Mouse (Mus musculus) MEL-GATA-1-ER (cell line): ENCODE data around the gene Proser3.

Experiments used
- DNase-seq: peaks from one replicate; pipeline ENCODE4 v3.0.0-alpha.2; 2012; ENCODE audit warnings: low read depth; ENCODE audit errors: extremely low read depth

The Proser3 gene

DNA sequence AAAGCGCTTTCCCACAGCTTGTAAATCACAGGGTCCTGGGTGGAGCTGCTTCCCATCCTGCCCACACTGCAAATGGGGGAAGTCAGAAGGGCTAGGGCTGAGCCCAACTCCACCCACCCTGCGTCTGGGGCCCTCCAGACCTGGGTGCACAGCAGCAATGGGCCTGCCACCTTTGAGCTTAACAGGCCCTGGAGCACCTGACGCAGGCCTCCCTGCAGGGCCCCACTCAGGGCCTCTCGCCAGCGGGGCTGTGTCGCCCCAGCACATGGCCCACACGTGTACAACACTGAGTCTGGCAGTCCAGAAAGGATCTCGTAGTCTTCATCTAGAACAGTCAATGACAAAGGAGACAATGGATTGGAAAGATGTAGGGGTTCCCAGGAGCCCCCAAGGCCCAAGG is 27.9 kb upstream of the Proser3 start:
- no peak for DNase-seq

DNA sequence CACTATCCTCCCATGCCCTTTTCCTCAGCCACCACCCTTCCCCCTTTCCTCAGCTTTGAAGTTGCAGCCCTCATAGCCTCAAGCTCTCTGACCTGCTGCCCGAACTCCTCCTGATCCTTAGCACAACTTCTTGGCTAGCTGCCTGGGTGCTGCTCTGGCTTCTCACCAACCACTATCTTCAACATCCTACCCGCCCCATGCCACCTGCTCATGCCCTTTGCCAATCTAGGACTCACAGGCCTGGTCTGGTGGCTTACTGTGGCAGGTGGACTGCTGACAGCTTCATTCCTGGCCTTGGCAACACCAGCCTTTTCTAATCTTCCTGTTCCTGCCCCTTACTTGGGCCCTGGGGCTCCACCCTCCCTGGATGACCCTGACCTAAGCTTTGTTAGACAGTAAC is 20.9 kb upstream of the Proser3 start:
- no peak for DNase-seq

DNA sequence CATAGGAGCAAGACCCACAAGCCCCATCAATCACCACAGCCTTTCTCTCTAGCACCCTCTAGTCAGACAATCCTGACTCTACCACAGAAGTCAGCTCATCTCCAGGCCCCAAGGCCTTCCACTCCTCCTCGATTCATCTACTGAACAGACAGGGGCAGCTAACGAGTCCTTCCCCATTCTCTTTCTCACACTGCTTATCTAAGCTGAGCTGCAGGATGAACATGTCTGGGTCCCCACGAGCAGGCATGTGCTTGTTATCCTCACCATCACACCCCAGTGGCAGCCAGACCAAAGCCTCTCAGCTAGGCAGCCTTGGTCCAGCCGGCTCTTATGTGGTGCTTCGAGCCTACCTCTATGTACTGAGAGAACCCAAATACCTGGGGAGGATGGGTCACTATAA is 20.3 kb upstream of the Proser3 start:
- no peak for DNase-seq

DNA sequence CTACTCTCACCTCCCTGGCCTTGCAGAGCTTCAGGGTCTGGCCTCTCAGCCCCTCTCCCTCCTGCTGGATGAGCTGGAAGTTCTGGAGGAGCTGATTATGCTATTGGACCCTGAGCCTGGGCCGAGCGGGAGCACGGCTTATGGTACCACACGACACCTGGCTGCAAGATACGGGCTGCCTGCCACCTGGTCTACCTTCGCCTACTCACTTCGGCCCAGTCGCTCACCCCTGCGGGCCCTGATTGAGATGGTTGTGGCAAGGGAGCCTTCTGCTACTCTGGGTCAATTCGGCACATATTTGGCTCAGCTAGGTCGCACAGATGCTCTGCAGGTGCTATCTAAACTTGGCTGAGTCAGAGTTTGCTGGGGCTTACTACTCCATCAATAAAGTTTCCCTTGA is 15.5 kb upstream of the Proser3 start:
- no peak for DNase-seq

DNA sequence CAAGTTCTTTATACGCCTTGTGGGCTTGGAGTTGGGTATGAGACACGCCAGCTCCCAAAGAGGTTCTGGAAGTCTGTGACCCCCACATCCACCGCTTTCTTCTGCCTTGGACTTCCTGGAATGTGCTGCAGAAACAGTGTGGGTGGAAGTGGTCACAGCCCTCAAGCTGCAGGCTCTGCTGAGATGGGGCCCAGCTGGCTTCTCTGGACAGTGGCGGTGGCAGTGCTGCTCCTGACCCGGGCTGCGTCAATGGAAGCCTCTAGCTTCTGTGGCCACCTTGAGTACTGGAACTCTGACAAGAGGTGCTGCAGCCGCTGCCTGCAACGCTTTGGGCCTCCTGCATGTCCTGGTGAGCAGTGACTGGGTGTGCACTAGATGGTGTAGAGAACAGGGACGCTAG is 13.9 kb upstream of the Proser3 start:
- no peak for DNase-seq

DNA sequence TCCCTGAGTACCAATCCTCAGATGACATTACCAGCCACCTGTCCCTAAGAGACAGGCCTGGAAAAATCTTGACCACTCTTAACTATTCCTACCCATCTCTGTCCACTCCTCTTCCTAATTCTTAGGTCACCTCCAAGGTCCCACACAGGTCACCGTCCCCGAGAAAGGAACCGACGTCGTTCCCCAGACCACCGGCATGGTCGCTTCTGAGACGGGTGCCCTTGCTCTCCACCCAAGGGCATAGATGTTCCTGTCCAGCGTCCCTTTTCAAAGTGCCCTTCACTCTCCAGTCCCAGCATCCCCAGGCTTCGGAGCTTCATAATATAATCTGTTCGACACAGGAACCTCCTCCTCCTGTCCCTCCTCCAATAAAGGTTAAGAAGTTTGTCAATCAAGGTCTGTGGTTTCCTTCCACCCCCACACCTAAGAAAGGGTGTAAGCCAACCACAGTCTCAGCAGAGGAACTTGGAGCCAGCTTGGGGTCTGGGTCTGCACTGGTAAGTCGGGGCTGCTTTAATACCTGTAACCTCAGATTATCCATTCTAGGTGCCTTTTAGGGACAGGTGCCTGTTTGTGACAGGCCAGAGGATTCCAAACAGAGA is 13.0 kb upstream of the Proser3 start, which contains the start of gene Igflr1:
Igflr1 (plus strand) TSS at position 458 of the 602 bp plus-strand sequence.
- DNase-seq = no peak

DNA sequence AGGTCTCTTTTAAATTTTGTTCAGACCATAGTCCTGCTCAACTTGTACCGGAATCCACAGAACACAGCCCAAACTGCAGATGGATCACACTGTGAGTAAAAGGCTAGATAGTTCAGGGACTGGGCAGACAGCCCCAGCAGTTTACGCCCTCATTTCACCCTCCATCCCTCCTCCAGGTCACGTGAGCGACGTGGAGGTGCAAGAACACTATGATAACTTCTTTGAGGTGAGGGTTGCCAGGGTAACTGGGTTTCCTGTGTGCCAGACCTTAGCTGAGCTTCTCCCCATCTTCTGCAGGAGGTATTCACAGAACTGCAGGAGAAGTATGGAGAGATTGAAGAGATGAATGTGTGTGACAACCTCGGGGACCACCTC is 11.8 kb upstream of the Proser3 start:
- no peak for DNase-seq

DNA sequence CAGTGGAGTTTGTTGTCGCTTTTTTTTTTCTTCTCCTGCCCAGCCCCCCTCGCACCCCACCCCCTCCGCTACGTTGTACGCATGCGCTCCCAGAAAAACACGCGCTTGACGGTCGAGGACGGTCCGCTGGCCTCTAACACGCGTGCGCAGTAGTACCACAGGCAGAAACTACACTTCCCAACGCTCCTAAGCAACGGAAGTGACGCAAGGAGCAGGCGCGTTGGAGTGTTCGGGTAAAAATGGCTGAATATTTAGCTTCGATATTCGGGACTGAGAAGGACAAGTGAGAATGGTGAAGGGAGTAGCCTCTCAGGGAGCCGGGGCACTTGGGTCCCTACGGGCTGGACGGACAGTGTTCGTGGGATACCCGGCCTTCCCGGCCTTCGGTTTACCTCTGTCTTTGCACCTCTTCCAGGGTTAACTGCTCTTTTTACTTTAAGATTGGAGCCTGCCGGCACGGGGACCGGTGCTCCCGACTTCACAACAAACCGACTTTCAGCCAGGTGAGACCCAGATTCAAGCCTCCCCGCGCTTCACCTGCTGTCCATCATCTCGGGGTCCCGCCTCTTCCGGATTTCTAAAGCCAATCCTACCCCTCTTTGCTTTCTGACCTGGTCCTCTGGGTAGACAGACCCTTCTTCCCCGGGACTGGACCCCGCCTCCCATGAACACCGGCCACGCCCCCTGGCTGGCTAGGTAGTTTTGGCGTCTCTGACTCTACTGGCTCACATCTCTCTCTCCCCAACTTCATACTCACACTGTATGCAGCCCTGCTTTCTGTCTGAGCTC is 11.2 kb upstream of the Proser3 start, which contains the start of the genes U2af1l4, Gm49396 and Psenen:
U2af1l4 (plus strand) TSS at position 185 of the 789 bp plus-strand sequence.
Gm49396 (plus strand) TSS at position 228 of the 789 bp plus-strand sequence.
Psenen (minus strand) TSS at position 511 of the 789 bp plus-strand sequence.
- DNase-seq = peak; percentile 91

DNA sequence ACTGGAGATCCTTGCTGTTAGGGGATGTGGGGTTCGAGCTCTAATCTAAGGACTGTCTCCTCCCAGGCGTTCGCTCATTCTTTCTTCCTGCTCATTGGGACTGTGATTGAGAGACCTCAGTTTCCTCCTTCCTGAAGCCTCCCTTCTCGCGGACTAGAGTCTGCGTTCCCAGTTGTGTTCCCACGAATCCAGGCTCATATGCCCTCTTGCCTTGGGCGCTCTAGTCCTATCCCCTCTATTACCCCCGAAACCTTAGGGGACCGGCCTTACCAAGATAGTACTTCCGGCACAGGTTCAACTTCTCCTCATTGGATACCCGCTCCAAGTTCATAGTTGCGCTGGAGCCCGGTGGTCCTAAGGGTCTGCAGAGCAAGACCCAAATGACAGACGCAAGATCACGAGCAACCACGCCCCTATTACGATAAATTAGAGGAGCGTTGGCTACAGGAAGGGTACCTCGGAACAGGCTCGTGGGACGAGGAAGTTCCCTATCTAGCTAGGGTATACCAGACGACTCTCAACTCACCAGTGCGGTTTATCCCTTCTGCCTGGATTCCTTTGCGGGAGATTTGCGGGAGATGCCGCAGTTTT is 10.5 kb upstream of the Proser3 start:
- DNase-seq = peak; percentile 59

DNA sequence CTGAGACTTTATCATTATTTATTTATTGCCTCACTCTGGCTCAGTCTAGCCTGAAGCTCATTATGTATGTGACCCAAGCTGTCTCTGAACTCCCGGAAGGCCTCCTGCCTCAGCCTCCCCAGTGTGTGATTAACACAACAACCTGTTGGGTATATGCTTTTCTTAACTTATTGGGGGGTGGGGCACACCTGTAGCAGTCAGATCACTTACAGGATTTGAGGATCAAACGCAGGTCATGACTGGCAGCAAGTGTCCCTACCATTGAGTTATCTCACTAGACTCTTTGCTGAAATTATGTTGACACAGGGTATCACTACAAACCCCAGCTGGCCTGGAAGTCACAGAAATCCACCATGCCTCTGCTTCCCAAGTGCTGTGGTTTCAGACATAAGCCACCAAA is 8.2 kb upstream of the Proser3 start:
- DNase-seq = no peak

DNA sequence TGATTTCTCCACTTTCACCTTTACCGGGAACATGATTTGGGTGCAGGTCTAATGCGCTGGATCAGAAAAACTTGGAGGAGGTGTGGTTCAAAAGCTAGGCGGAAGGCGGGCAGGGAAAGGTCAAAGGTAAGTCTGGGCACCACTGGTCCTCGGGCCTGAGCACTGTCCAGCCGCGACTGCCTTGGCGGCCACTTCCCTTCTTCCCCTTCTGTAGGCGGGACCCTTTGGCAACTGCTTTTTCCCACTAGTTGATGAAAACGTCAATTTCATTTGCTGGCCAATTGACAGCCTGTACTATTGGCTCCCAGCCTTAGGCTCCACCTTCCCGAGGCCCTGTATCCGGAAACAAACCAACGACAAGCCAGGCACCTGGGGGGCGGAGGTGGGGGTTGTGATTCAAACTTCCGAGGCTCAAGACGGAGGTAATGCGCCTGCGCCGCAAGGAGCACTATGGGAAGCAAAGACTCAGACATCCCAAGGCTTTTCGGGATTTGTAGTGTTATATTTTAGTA is 7.4 kb upstream of the Proser3 start, which contains the start of gene Lin37:
Lin37 (minus strand) TSS at position 396 of the 512 bp plus-strand sequence.
- peak; percentile 96 for DNase-seq

DNA sequence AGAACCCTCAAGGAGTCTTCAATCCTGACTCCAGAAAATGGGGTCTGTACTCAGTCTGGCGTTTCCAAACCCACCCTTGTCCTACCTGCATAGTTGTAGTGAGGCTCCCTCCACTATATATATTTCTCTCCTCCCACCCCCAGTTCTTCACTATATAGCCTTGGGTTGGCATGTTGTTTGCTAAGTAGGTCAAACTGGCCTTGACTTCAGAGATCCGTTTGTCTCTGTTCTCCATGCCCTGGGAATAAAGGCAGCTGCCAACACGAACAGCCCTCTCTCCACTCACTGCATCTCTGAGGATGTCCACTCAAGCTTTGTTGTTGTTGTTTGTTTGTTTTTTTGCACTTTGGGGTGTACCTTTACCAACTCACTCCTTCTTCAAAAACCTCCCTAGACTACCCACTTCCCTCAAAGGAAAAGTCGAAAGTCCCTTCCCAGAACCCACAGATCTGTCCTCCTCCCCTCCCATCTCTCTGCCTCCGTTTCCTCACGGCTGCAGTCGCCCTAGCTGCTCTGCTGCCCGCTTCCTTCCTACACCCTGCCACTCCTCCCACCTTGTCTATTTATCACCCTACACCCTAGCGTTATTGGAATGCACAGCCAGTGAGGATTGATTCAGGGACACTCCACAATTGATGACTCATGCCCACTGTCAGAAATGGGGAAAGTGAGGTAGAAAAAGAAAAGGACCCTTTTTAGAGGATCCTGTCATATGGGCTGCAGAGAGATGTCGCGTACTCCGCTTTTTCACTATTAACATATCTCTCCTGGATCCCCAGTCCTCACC is 6.8 kb upstream of the Proser3 start:
- no peak for DNase-seq

DNA sequence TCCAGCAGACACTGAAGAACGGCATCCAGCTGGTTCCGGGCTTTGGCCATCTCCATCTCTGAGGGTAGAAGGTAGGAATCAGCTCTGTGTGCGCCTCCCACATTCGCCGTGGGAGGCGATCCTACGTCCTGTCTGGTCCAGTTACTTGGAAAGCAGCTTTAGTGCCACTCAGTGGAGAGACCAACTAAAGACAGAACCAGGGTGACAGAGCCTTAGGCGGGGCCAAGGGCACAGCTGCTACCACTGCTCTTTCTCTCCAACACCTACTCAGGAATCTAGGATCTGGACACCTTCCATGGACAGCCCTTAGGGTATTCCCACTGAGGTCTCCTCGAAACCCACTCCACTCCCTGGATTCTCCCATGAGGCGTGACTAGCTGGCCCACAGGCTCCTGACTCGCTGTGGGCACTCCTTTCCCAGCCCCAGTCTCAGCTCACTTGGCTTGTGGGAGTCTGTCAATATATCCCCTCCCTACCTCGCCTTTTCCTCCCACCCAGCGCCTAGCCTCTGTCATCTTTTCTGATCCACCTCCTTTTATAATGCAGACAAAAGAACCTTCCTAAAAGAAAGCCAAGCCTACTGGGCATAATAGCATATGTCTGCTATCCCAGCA is 5.9 kb upstream of the Proser3 start:
- no peak for DNase-seq

DNA sequence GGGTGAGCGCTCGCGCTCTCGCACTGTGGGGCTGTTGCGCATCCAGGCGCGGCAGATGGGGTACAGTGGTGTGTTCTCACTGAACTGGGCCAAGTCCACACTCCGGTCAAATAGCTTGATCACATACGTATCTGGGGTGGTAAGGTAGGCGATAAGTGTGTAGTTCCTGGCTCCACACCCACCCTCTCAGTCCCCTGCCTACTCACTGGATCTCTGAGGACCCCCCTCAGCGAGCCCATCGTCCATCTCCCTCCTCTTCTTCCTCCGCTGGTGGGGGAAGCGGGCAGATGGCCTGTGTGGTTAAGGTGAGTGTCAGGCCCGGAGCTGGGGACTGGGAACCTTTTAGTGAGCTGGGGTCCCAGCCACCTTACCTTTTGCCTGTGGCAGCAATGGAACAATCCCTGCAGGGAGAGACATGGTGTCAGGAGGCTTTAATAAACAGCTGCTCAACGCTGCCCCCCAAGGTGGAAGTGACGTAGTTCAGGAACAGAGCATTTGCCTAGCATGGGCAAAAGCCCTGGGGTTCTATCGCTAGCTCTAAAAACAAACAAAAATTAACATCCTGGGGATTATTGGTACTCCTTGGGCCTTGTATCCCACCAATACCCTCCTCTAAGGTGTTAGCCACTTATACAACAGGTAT is 4.9 kb upstream of the Proser3 start:
- DNase-seq = no peak

DNA sequence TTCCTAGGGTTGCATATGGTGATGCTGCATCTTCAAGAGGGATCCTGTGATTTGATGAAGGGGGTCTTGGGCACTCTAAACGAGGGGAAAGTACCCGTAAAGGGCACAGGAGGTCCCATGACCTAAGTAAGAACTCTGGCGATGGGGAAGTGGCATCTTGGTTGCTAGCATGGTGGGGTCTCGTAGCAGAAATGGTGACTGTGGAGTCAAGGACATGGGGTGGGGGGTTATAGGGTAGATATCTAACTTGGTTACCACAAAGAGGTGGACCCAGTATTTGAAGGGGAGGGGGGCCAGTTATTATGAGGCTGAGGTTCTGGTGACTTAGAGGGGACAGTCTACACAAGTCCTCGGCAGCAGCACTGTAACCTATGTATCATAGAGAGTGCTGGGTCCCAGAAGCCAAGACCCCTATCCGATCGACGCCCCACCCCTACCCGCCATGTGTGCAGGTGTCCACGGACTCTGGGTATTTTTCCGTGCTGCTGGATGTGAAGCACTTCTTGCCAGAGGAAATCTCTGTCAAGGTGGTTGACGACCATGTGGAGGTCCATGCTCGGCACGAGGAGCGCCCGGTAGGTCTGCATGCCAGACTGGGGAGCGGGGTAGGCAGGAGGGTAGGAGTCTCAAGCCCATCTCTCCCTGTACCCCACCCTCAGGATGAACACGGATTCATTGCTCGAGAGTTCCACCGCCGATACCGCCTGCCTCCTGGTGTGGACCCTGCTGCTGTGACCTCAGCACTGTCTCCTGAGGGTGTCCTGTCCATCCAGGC is 1.9 kb upstream of the Proser3 start:
- DNase-seq = no peak

DNA sequence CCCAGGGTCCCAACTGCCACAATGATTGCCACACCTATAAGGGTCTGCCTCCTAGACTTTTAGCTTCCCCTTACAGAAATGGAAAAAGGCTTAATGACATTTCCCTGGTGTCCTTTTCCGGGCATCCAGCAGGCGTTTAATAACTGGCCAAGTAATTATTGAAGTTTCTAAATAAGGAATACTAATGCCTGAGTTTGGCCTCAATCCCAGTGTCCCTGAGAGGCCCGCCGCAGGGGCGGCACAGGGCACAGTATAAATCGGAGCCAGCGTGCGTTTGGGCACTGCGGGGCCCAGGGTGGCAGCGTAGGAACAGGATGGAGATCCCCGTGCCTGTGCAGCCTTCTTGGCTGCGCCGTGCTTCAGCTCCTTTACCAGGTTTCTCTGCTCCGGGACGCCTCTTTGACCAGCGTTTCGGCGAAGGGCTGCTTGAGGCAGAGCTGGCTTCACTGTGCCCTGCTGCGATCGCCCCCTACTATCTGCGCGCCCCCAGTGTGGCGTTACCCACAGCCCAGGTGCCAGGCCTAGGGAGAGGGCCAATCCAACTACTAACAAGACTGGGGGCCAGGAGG is 1.0 kb upstream of the Proser3 start:
- no peak for DNase-seq

DNA sequence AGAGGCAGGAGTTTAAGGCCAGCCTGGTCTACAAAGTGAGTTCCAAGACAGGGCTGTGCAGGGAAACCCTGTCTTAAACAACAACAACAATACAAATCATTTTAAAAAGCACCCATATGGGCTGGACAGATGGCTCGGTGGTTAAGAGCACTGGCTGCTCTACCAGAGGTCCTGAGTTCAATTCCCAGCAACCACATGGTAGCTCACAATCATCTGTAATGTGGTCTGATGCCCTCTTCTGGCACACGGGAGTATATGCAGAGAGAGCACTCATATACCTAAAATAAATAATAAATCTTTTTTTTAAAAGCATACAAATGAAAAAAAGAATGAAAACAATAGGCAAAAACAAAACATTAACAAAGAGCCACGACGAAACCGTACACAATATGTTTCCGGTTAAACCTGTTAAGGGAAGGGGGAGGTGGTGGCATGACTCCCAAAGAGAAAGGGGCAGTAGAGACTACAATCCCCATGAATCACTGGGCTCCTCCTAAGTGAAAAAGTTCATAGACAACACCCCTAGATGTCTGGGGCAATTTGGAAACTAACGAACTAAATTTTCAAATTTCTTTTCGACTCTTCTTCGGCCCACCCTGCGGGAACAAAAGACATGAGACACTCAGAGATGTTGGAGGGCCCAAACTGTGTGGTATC is 526 bp downstream of the Proser3 start:
- peak; percentile 68 for DNase-seq

DNA sequence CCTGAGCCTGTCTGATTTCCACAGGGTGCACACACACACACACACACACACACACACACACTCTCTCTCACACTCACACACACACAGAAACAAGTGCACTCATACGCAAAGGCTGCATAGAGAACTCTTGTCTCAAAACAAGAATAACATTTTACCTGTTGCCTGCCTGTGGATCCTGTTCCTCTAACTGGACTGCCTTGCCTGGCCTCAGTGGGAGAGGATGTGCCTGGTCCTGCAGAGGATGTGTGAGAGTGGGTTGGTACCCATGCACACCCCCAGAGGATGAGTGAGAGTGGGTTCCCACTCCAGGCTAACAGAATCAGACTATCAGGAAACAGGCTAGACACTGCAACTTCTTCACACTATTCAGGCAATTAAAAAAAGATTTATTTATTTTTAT is 1.5 kb downstream of the Proser3 start:
- DNase-seq = no peak

DNA sequence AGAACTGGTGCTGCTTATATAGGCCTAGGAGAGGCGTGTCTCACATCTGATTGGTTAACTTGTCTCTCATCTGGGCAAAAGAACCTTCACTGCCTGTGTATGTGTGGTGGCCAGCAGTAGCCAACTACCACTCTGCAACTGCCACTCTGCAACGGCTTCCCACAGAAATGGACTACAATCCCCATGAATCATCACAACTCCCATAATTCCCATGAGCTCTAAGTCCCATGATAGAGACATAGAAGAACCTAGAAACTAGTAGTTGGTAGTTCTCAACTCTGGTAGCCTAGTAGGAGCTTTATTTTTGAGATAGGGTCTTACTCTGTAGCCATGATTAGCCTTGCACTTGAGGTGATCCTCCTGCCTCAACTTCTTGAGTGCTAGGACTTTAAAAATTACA is 2.2 kb downstream of the Proser3 start:
- no peak for DNase-seq
